Mouse (Mus musculus) neural tube, embryonic 12.5 days (tissue): ENCODE measurements around the gene Sntb2. TPM values are rescaled to one million over a fixed set of nuclear protein-coding genes. Genes with fewer than 3 reads are reported as not detected.
A peak's percentile ranks its signal among the peaks of the same experiment; 100 is the strongest.

Experiments
- ATAC-seq: fragments of 200-750 bp; cut with Nextera tagmentation; 2 replicates; pipeline ENCODE4 v1.8.0; 2017; ENCODE audit warnings: low read depth, mild to moderate bottlenecking, moderate TSS enrichment, moderate library complexity; ENCODE audit not compliant: low FRiP score
- H3K27ac ChIP-seq: fragments of 300-500 bp; sonication (generic); 2 replicates; pipeline ENCODE4 v1.5.1; 2016
- H3K27me3 ChIP-seq: fragments of 300-500 bp; sonication (generic); replicated peaks from 2 replicates; pipeline ENCODE4 v1.6.1; 2016; ENCODE audit warnings: mild to moderate bottlenecking
- H3K36me3 ChIP-seq: fragments of 300-500 bp; sonication (generic); 2 replicates; pipeline ENCODE4 v1.6.1; 2016; ENCODE audit warnings: mild to moderate bottlenecking
- H3K4me1 ChIP-seq: fragments of 300-500 bp; sonication (generic); 2 replicates; pipeline ENCODE4 v1.6.1; 2016
- H3K4me2 ChIP-seq: fragments of 300-500 bp; sonication (generic); replicated peaks from 2 replicates; pipeline ENCODE4 v1.6.1; 2016; ENCODE audit warnings: mild to moderate bottlenecking
- H3K4me3 ChIP-seq: fragments of 300-500 bp; sonication (generic); 2 replicates; pipeline ENCODE4 v1.5.1; 2016
- H3K9ac ChIP-seq: fragments of 300-500 bp; sonication (generic); 2 replicates; pipeline ENCODE4 v1.6.1; 2016; ENCODE audit warnings: mild to moderate bottlenecking
- H3K9me3 ChIP-seq: fragments of 300-500 bp; sonication (generic); 2 replicates; pipeline ENCODE4 v1.6.1; 2016; ENCODE audit warnings: mild to moderate bottlenecking
- WGBS: fragments of 180-500 bp; shearing (Covaris S2); methylation state at CpG from one replicate; pipeline ENCODE4 v1.1.7; 2016; 5-methylcytosine and 5-hydroxymethylcytosine counted together
- polyA plus RNA-seq: library from polyadenylated mRNA; unstranded; fragments of >200 nt; fragmentation: Nextera tagmentation; extraction: Ambion mirVana; gene quantifications from 2 replicates; pipeline ENCODE4 v1.2.1, GENCODE M21; 2016

The Sntb2 gene
- polyA plus RNA-seq, 1 experiment from 2014 or later, result 9.6 TPM

DNA sequence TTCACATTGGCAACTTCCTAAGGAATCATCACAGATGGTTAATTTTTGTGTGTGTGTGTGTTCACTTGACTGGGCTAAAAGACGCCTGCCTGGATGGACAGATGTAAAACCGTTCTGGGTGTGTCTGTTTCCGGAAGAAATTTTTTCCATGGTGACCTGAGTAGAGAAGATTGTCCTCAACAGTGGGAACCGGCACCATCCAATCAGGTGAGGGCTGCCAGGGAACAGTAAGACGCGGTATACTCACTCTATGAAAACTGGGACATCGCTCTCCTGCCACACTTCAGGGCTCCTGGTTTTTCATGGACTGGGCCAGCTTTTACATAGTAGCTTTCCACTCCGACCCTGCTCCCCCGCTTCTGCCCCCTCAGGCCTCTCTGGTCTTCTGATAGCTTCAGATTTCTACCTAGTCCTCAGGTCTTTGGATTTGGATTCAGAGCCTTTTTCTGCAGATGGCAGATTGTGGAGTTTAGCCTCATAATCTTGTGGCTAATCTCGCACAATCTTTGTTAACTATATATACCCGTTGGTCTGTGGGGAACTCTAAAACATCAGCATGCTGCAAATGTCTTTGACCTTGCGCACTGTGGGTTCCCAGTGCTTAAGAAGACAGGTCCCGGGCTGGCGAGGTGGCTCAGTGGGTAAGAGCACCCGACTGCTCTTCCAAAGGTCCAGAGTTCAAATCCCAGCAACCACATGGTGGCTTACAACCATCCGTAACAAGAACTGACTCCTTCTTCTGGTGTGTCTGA lies 1.1 kb upstream of the Sntb2 start:
- H3K27ac ChIP-seq, result no peak overlapping the region
- H3K36me3 ChIP-seq, result no peaks in the 10 kb centered on the region
- H3K4me2 ChIP-seq, result no peak overlapping the region
- H3K27me3 ChIP-seq, result peaks cover 12% of the 10 kb centered on the region; the same call in 1 of the 2 replicates
- H3K4me3 ChIP-seq, result no peak overlapping the region
- ATAC-seq, result no peak
- no peaks in the 10 kb centered on the region for H3K9me3 ChIP-seq
- WGBS, result 75% methylated on average over 16 of the region's 16 CpGs
- H3K4me1 ChIP-seq, result peaks cover 18% of the 10 kb centered on the region
- H3K9ac ChIP-seq, result no peak overlapping the region

DNA sequence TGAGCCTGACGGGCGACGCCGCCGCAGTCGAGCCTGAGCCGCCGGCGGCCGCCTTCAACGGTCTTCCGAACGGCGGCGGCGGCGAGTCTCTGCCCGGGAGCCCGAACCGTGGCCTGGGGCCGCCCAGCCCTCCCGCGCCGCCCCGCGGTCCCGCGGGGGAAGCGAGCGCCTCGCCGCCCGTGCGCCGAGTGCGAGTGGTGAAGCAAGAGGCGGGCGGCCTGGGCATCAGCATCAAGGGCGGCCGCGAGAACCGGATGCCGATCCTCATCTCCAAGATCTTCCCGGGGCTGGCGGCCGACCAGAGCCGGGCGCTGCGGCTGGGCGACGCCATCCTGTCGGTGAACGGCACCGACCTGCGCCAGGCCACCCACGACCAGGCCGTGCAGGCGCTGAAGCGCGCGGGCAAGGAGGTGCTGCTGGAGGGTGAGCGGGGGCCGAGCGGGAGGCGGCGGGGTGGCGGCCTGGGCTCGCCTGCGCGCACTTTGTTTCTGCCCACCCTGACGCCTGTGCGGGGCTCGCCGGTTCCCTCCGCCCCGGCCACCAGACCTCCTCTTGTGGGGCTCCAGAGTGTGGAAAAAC lies 438 bp downstream of the Sntb2 start:
- peaks cover 12% of the 10 kb centered on the region; the same call in 1 of the 2 replicates for H3K27me3 ChIP-seq
- H3K4me1 ChIP-seq, result peaks cover 18% of the 10 kb centered on the region

DNA sequence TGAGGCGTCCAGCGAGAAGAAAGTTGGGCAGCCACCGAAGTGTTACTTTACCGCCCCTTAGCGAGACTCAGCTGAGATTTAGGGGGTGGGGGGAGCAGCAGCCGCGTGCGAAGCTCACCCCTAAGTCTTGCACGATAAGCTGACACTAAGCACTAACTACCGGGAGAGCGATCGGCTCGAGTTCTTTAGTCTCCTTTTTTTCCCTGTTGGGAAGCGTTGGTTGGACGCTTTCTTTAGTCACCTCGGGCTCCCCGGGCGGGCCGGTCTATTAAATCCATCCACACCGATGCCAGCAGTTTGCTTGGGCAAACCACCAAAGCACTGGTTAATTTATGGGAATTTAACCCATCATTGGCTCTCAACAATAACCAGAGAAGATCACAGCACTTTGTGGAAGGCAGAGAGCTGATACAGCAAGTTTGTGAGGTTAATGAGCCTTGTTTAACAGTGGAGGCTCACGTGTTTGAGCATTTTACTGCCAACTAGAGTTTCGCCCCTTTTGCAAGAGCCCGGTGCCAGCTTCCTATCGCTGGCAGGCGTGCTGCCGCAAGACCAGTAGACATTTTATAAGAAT lies 1.0 kb downstream of the Sntb2 start:
- Histone ChIP-seq H3K36me3 (no peaks in the 10 kb centered on the region), H3K27ac (no peak overlapping the region), H3K4me3 (peak overlapping the region; percentile 88), H3K9me3 (no peaks in the 10 kb centered on the region), H3K27me3 (peaks cover 12% of the 10 kb centered on the region; the same call in 1 of the 2 replicates), H3K9ac (peak overlapping the region; percentile 89), H3K4me2 (peak overlapping the region; percentile 81), H3K4me1 (peaks cover 18% of the 10 kb centered on the region)
- WGBS, result under 1% methylated on average over 26 of the region's 26 CpGs
- ATAC-seq, result peak; percentile 55

More for the DNA sequence above, 438 bp downstream of the Sntb2 start:
- WGBS, result under 1% methylated on average over 76 of the region's 76 CpGs
- ATAC-seq, result peak; percentile 71
- H3K9me3 ChIP-seq, result no peaks in the 10 kb centered on the region
- H3K4me3 ChIP-seq, result peak overlapping the region; percentile 88
- H3K9ac ChIP-seq, result peak overlapping the region; percentile 89
- H3K4me2 ChIP-seq, result peak overlapping the region; percentile 81
- peak overlapping the region; percentile 72 for H3K27ac ChIP-seq
- H3K36me3 ChIP-seq, result no peaks in the 10 kb centered on the region

DNA sequence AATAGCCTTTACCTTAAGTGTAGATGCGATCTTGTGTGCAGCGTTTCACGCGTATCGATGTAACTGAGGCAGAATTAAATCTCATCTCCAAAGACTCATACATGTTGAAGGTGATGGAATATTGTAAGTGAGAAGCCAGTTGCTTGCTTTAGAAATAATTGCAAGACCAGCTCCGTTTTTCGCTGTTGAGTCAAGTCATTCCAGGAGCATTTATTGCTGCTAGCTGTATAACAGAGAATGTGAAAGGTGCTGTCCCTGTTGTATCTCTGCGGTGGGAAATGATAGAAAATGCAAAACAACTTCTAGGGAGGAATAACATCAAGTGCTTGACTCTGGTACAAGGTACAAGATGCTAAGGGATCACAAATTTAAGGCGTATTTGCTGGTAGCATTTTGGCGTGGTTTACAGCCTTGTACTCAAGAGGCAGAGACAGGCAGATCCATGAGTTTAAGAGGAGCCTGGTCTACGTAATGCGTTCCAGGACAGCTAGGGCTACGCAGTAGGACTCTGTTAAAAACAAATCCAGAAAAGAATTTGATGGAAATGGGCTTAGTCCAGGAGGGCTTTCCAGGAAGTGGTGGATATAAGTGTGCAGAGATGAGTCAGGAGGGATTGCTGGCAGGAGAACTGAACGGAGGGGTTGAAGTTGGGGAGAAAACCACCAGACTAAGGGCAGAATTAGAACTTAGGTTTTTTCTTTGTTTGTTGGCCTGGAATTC lies 1.7 kb downstream of the Sntb2 start:
- Histone ChIP-seq H3K4me3 (peak overlapping the region; percentile 88), H3K9ac (0 out of 2 replicates have a peak overlapping the region, but pooled peaks have one; percentile 89), H3K27ac (no peak overlapping the region), H3K36me3 (no peaks in the 10 kb centered on the region), H3K27me3 (peaks cover 12% of the 10 kb centered on the region; the same call in 1 of the 2 replicates), H3K9me3 (no peaks in the 10 kb centered on the region), H3K4me1 (peaks cover 17% of the 10 kb centered on the region), H3K4me2 (peak overlapping the region; percentile 81)
- ATAC-seq, result no peak
- WGBS, result 34% methylated on average over 14 of the region's 14 CpGs

DNA sequence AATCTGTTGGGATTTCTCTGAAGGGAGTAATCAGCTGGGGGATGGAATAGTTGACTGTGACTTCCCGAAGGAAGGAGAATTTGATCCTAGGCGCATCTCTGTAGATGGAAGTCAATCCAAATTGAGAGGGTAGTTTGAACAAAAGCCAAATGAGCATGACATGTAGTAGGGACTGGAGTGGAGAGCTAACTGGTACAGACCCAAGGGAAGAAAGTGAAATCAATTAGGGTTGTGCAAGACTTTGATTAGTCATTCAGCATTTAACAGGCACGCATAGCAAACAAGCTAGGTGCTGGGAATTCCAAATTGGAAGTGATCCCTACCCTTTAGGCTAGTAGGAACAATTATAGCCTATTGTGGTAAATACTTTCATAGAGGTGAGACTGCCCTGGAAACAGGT lies 6.3 kb downstream of the Sntb2 start:
- 95% methylated on average over 3 of the region's 3 CpGs for WGBS
- Histone ChIP-seq H3K27ac (no peak overlapping the region), H3K27me3 (no peaks in the 10 kb centered on the region), H3K4me2 (no peak overlapping the region), H3K4me1 (peaks cover 10% of the 10 kb centered on the region), H3K9me3 (no peaks in the 10 kb centered on the region), H3K9ac (no peak overlapping the region), H3K4me3 (no peak overlapping the region), H3K36me3 (no peaks in the 10 kb centered on the region)
- no peak for ATAC-seq

DNA sequence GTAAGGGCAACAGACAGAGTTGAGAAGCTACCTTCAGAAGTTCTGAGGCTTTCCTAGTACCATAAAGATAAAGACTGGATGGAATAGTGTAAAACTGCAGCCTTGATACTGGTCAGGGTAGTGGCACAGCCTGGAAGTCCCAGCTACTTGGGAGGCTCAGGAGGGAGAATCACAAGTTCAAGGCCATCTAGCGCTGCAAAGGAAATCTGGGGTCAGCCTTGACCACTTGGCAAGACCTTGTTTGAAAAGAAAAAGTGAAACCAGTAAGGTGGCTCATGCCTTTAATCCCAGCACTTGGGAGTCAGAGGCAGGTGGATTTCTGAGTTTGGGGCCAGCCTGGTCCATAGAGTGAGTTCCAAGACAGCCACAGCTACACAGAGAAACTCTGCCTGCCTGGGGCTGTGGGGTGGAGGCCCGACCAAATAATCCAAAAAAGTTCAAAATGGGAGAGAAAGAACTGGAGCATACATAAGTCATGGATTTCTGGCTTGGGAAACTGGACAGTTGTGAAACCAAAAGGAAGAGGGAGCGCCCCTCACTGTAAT lies 8.4 kb downstream of the Sntb2 start:
- no peaks in the 10 kb centered on the region for H3K9me3 ChIP-seq
- H3K4me1 ChIP-seq, result no peaks in the 10 kb centered on the region
- no peak for ATAC-seq
- WGBS, result 85% methylated on average over 3 of the region's 3 CpGs
- no peak overlapping the region for H3K9ac ChIP-seq
- no peak overlapping the region for H3K4me2 ChIP-seq
- H3K4me3 ChIP-seq, result no peak overlapping the region
- no peak overlapping the region for H3K27ac ChIP-seq
- H3K27me3 ChIP-seq, result no peaks in the 10 kb centered on the region
- no peaks in the 10 kb centered on the region for H3K36me3 ChIP-seq

DNA sequence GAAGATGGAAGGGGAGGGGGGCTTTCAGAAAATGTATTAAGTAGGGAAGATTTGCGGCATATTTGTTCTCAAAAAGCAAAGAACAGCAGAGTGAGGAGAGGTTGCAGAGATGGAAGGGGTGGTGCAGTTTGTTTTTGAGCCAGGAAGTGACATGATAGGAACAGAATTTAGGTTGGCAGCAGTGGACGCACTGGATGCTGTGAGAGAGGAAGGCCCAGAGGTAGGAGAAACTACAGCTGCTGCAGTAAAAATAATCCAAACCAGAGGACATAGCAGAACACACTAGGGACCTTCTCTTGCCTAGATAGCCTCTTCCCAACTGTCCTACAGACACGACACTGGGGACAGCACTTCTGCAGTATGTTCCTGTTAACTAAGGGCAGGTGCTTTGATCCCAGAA lies 9.2 kb downstream of the Sntb2 start:
- H3K4me1 ChIP-seq, result no peaks in the 10 kb centered on the region
- H3K4me2 ChIP-seq, result no peak overlapping the region
- no peaks in the 10 kb centered on the region for H3K9me3 ChIP-seq
- no peak overlapping the region for H3K27ac ChIP-seq
- H3K27me3 ChIP-seq, result no peaks in the 10 kb centered on the region
- no peaks in the 10 kb centered on the region for H3K36me3 ChIP-seq
- H3K4me3 ChIP-seq, result no peak overlapping the region
- no peak overlapping the region for H3K9ac ChIP-seq
- WGBS, result 80% methylated on average over 3 of the region's 3 CpGs
- ATAC-seq, result no peak

DNA sequence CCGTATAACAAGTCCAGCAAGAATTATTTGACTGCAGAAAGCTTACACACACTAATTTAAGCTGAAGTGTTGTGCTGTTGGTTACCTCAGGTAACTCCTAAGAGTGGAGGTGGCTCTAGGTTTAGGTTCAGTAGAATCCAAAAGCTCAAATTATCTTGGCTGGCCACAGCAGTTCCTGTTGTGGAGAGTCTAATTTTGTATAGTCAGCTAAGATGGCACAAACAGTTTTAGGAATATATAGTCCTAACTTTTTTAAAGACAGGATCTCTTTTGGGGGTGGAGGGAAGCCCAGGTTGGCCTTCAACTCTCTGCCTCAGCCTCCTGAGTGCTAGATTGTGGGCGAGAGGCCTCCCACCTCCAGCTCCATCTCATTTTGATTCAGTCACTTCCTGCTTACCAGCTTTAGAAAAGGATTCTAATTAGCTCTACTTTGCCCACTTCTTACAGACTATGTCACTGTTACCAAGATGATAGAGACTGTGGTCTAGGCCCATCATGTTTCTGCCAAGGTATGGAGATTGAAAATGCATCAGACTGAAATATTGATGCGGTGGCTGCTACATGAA lies 13.2 kb downstream of the Sntb2 start:
- WGBS, result 89% methylated on average over 3 of the region's 3 CpGs
- ATAC-seq, result no peak
- H3K27ac ChIP-seq, result no peak overlapping the region

DNA sequence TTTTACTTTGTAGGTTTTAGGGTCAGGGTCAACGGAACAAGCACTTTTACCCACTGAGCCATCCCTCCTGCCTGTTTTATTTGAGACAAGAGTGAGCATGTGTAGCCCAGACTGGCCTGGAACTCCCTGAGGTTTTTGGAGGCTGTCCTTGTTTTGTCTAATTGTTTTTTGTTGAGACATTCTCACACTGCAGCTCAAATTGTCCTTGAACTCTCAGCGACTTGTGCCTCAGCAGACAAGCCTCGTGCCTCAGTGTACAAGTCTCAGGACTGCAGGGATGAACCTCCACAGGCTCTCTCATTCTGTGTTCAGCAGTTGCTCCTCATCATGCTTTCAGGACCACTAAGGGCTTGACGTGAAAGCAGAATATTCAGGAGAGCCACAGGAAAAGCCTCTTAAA lies 16.2 kb downstream of the Sntb2 start:
- Histone ChIP-seq H3K36me3 (no peaks in the 10 kb centered on the region), H3K27me3 (no peaks in the 10 kb centered on the region), H3K4me3 (no peak overlapping the region), H3K27ac (no peak overlapping the region), H3K4me1 (no peaks in the 10 kb centered on the region), H3K9ac (no peak overlapping the region), H3K4me2 (no peak overlapping the region), H3K9me3 (no peaks in the 10 kb centered on the region)
- ATAC-seq, result no peak
- WGBS, result 62% methylated on average over 4 of the region's 4 CpGs

More for the DNA sequence above, 13.2 kb downstream of the Sntb2 start:
- Histone ChIP-seq H3K4me2 (no peak overlapping the region), H3K4me1 (no peaks in the 10 kb centered on the region), H3K9me3 (no peaks in the 10 kb centered on the region), H3K4me3 (no peak overlapping the region), H3K9ac (no peak overlapping the region), H3K36me3 (no peaks in the 10 kb centered on the region), H3K27me3 (no peaks in the 10 kb centered on the region)

DNA sequence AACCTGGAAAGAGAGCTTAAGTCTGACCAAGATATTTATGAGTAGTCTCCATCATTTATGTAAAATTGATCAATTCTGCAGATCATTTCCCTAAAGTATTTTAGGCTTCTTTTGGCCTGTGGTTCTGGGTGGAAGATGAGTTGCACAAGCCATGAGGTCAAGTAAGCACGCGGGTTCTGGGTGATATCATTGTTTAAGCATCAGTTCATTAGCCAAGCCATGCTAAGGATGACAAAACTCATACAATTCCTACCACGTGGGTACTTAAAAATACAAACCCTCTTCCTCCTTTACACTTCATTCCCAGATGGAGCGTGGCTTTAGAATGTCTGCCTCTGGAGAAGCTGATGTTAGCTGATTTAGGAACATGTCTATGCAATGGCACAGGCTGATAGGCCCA lies 18.0 kb downstream of the Sntb2 start:
- ATAC-seq, result no peak
- no peaks in the 10 kb centered on the region for H3K36me3 ChIP-seq
- H3K4me3 ChIP-seq, result no peak overlapping the region
- H3K4me2 ChIP-seq, result no peak overlapping the region
- WGBS, result 88% methylated on average over 4 of the region's 4 CpGs
- no peaks in the 10 kb centered on the region for H3K27me3 ChIP-seq
- H3K9me3 ChIP-seq, result no peaks in the 10 kb centered on the region
- H3K27ac ChIP-seq, result no peak overlapping the region
- H3K9ac ChIP-seq, result no peak overlapping the region
- H3K4me1 ChIP-seq, result no peaks in the 10 kb centered on the region

DNA sequence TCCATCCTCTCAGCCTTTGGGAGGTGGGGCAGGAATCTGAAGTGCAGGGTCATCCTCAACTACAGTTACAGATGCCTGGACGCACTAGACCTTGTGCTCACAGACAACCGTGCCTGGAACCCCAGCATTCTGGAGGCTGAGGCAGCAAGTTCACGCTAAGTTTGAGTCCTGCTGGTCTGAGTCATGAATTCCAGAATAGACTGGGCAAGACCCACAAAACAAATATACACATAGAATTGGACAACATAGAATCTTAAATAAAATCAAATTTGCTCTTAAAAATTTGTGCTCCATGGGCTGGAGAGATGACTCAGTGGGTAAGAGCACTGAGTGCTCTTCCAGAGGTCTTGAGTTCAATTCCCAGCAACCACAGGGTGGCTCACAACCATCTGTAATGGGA lies 21.5 kb downstream of the Sntb2 start:
- no peaks in the 10 kb centered on the region for H3K4me1 ChIP-seq
- no peaks in the 10 kb centered on the region for H3K36me3 ChIP-seq
- H3K4me3 ChIP-seq, result no peak overlapping the region
- H3K9me3 ChIP-seq, result no peaks in the 10 kb centered on the region
- no peak overlapping the region for H3K27ac ChIP-seq
- no peak overlapping the region for H3K4me2 ChIP-seq
- WGBS, result 92% methylated on average over 3 of the region's 3 CpGs
- no peaks in the 10 kb centered on the region for H3K27me3 ChIP-seq
- no peak for ATAC-seq
- H3K9ac ChIP-seq, result no peak overlapping the region
